Mouse (Mus musculus): Measurements from ENCODE around the gene Bcar3. TPM values are rescaled to one million over a fixed set of nuclear protein-coding genes. Genes with fewer than 3 reads are reported as not detected.
A peak's percentile ranks its signal among the peaks of the same experiment; 100 is the strongest.

The Bcar3 gene
- total and polyA plus RNA-seq, 2 experiments from 2014 or later, result 7.3 to 11.4 TPM

- Histone ChIP-seq H3K27ac (ENCODE audit: low read depth, low read length) (peak overlapping the region; percentile 70), H3K9me3 (ENCODE audit: low read length) (no peaks in the 10 kb centered on the region), H3K27me3 (ENCODE audit: insufficient read depth, low read length) (no peaks in the 10 kb centered on the region), H3K36me3 (ENCODE audit: insufficient read depth) (no peaks in the 10 kb centered on the region), H3K4me3 (ENCODE audit: low read depth, low read length) (no peak overlapping the region), H3K9ac (no peak overlapping the region), H3K4me1 (ENCODE audit: insufficient read depth) (peaks cover 13% of the 10 kb centered on the region; the same call in 1 of the 2 replicates), H3K4me2 (ENCODE audit: low read depth) (no peak overlapping the region)
- peak; percentile 80 for ATAC-seq
- no peak for TF ChIP-seq CTCF (IDR thresholded peaks at IDR 0.05; ENCODE audit: low read depth)
- DNase-seq, result peak; percentile 82
- 24% methylated on average over 9 of the region's 9 CpGs for WGBS
Observed at GRCm38 (mm10) chr3:122518231-122518736, 224.3 kb downstream of the Bcar3 start.

GRCm38 (mm10) chr3:122519082-122519481, 225.1 kb downstream of the Bcar3 start:
- no peak overlapping the region for H3K4me3 ChIP-seq (ENCODE audit: low read depth, low read length)
- H3K27ac ChIP-seq (ENCODE audit: low read depth, low read length), result peak overlapping the region; percentile 70; the same call in 1 of the 2 replicates
- no peak for TF ChIP-seq CTCF (IDR thresholded peaks at IDR 0.05; ENCODE audit: low read depth)
- H3K4me1 ChIP-seq (ENCODE audit: insufficient read depth), result peaks cover 13% of the 10 kb centered on the region; the same call in 1 of the 2 replicates
- H3K27me3 ChIP-seq (ENCODE audit: insufficient read depth, low read length), result no peaks in the 10 kb centered on the region
- no peak overlapping the region for H3K4me2 ChIP-seq (ENCODE audit: low read depth)
- WGBS, result 54% methylated on average over 13 of the region's 13 CpGs
- ATAC-seq, result peak; percentile 42
- no peaks in the 10 kb centered on the region for H3K9me3 ChIP-seq (ENCODE audit: low read length)
- no peaks in the 10 kb centered on the region for H3K36me3 ChIP-seq (ENCODE audit: insufficient read depth)
- H3K9ac ChIP-seq, result 0 out of 2 replicates have a peak overlapping the region, but pooled peaks have one; percentile 1
- DNase-seq, result peak; percentile 49

GRCm38 (mm10) chr3:122520365-122520764, 226.4 kb downstream of the Bcar3 start:
- no peak for TF ChIP-seq CTCF (IDR thresholded peaks at IDR 0.05; ENCODE audit: low read depth)

GRCm38 (mm10) chr3:122520875-122521274, 226.9 kb downstream of the Bcar3 start:
- Histone ChIP-seq H3K4me2 (ENCODE audit: low read depth) (no peak overlapping the region), H3K27ac (ENCODE audit: low read depth, low read length) (no peak overlapping the region), H3K36me3 (ENCODE audit: insufficient read depth) (no peaks in the 10 kb centered on the region; the same call in 1 of the 2 replicates), H3K27me3 (ENCODE audit: insufficient read depth, low read length) (no peaks in the 10 kb centered on the region), H3K4me1 (ENCODE audit: insufficient read depth) (peaks cover 13% of the 10 kb centered on the region; the same call in 1 of the 2 replicates), H3K9ac (no peak overlapping the region), H3K9me3 (ENCODE audit: low read length) (no peaks in the 10 kb centered on the region), H3K4me3 (ENCODE audit: low read depth, low read length) (no peak overlapping the region)
- ATAC-seq (no peak), DNase-seq (no peak)
- TF ChIP-seq CTCF (IDR thresholded peaks at IDR 0.05; ENCODE audit: low read depth), result no peak
- WGBS, result 90% methylated on average over 4 of the region's 4 CpGs

More at GRCm38 (mm10) chr3:122520365-122520764, 226.4 kb downstream of the Bcar3 start:
- no peak for ATAC-seq
- Histone ChIP-seq H3K4me2 (ENCODE audit: low read depth) (no peak overlapping the region), H3K9ac (no peak overlapping the region), H3K4me3 (ENCODE audit: low read depth, low read length) (no peak overlapping the region), H3K9me3 (ENCODE audit: low read length) (no peaks in the 10 kb centered on the region), H3K36me3 (ENCODE audit: insufficient read depth) (no peaks in the 10 kb centered on the region; the same call in 1 of the 2 replicates), H3K27ac (ENCODE audit: low read depth, low read length) (no peak overlapping the region), H3K27me3 (ENCODE audit: insufficient read depth, low read length) (no peaks in the 10 kb centered on the region), H3K4me1 (ENCODE audit: insufficient read depth) (peaks cover 13% of the 10 kb centered on the region; the same call in 1 of the 2 replicates)
- 87% methylated on average over 3 of the region's 3 CpGs for WGBS
- no peak for DNase-seq

GRCm38 (mm10) chr3:122521294-122521693, 227.4 kb downstream of the Bcar3 start:
- TF ChIP-seq CTCF (IDR thresholded peaks at IDR 0.05; ENCODE audit: low read depth), result no peak
- peaks cover 13% of the 10 kb centered on the region; the same call in 1 of the 2 replicates for H3K4me1 ChIP-seq (ENCODE audit: insufficient read depth)
- H3K4me2 ChIP-seq (ENCODE audit: low read depth), result no peak overlapping the region
- H3K27me3 ChIP-seq (ENCODE audit: insufficient read depth, low read length), result no peaks in the 10 kb centered on the region
- no peaks in the 10 kb centered on the region; the same call in 1 of the 2 replicates for H3K36me3 ChIP-seq (ENCODE audit: insufficient read depth)
- 37% methylated on average over 1 of the region's 1 CpGs for WGBS
- ATAC-seq (no peak), DNase-seq (no peak)
- no peak overlapping the region for H3K9ac ChIP-seq
- H3K27ac ChIP-seq (ENCODE audit: low read depth, low read length), result no peak overlapping the region
- H3K4me3 ChIP-seq (ENCODE audit: low read depth, low read length), result no peak overlapping the region
- no peaks in the 10 kb centered on the region for H3K9me3 ChIP-seq (ENCODE audit: low read length)

- no peaks in the 10 kb centered on the region for H3K27me3 ChIP-seq (ENCODE audit: insufficient read depth, low read length)
- no peak overlapping the region for H3K27ac ChIP-seq (ENCODE audit: low read depth, low read length)
- no peak for DNase-seq
- 90% methylated on average over 3 of the region's 3 CpGs for WGBS
- no peak overlapping the region for H3K4me3 ChIP-seq (ENCODE audit: low read depth, low read length)
- no peaks in the 10 kb centered on the region for H3K4me1 ChIP-seq (ENCODE audit: insufficient read depth)
- no peaks in the 10 kb centered on the region for H3K9me3 ChIP-seq (ENCODE audit: low read length)
- no peak overlapping the region for H3K4me2 ChIP-seq (ENCODE audit: low read depth)
- ATAC-seq, result no peak
- H3K36me3 ChIP-seq (ENCODE audit: insufficient read depth), result no peaks in the 10 kb centered on the region; the same call in 1 of the 2 replicates
- TF ChIP-seq CTCF (IDR thresholded peaks at IDR 0.05; ENCODE audit: low read depth), result no peak
- H3K9ac ChIP-seq, result no peak overlapping the region
Observed at GRCm38 (mm10) chr3:122528477-122528876, 234.5 kb downstream of the Bcar3 start.

- no peak overlapping the region for H3K9ac ChIP-seq
- ATAC-seq (0 out of 2 replicates have a peak, but pooled peaks have one; percentile 36), DNase-seq (no peak)
- H3K27me3 ChIP-seq (ENCODE audit: insufficient read depth, low read length), result no peaks in the 10 kb centered on the region
- H3K27ac ChIP-seq (ENCODE audit: low read depth, low read length), result no peak overlapping the region
- H3K4me3 ChIP-seq (ENCODE audit: low read depth, low read length), result no peak overlapping the region
- H3K9me3 ChIP-seq (ENCODE audit: low read length), result no peaks in the 10 kb centered on the region
- 88% methylated on average over 8 of the region's 8 CpGs for whole genome bisulfite sequencing
- no peak for TF ChIP-seq CTCF (IDR thresholded peaks at IDR 0.05; ENCODE audit: low read depth)
- peaks cover 38% of the 10 kb centered on the region for H3K36me3 ChIP-seq (ENCODE audit: insufficient read depth)
- no peak overlapping the region for H3K4me2 ChIP-seq (ENCODE audit: low read depth)
- H3K4me1 ChIP-seq (ENCODE audit: insufficient read depth), result no peaks in the 10 kb centered on the region
Observed at GRCm38 (mm10) chr3:122535938-122536703, 242.2 kb downstream of the Bcar3 start.
